Mouse (Mus musculus) myocyte (in vitro differentiated cells): ENCODE measurements around the gene Atxn2l.
A peak's percentile ranks its signal among the peaks of the same experiment; 100 is the strongest.

Experiments
- CEBPB ChIP-seq: IDR thresholded peaks from 2 replicates; pipeline ENCODE4 v1.6.1; 2011; ENCODE audit warnings: mild to moderate bottlenecking, moderate library complexity; ENCODE audit not compliant: poor library complexity, insufficient read depth, severe bottlenecking
- E2F4 ChIP-seq: IDR thresholded peaks from one replicate; pipeline ENCODE4 v1.6.1; 2011; ENCODE audit warnings: mild to moderate bottlenecking, control low read depth, moderate library complexity; ENCODE audit not compliant: insufficient read depth
- MAX ChIP-seq: IDR thresholded peaks from one replicate; pipeline ENCODE4 v1.6.1; 2011; ENCODE audit warnings: low read depth, mild to moderate bottlenecking, control low read depth
- MYOD1 ChIP-seq, 3 experiments: IDR thresholded peaks; one replicate each; pipeline ENCODE4 v1.6.1; 2011; ENCODE audit warnings: control low read depth in 2 of 3, low read depth in 2 of 3, mild to moderate bottlenecking in 2 of 3, moderate library complexity in 1 of 3; ENCODE audit not compliant: insufficient read length in 2 of 3, control insufficient read depth in 1 of 3
- MYOG ChIP-seq, 3 experiments: IDR thresholded peaks; one replicate each; pipeline ENCODE4 v1.6.1; 2011; ENCODE audit warnings: control low read depth in 2 of 3, low read depth in 2 of 3, mild to moderate bottlenecking in 2 of 3; ENCODE audit not compliant: insufficient read length in 2 of 3, control insufficient read depth in 1 of 3, insufficient read depth in 1 of 3
- POLR2A ChIP-seq: IDR thresholded peaks from one replicate; pipeline ENCODE4 v1.6.1; 2011; ENCODE audit warnings: low read depth, mild to moderate bottlenecking, control low read depth, moderate library complexity; ENCODE audit not compliant: insufficient read length
- POLR2AphosphoS2 ChIP-seq: IDR thresholded peaks from one replicate; pipeline ENCODE4 v1.6.1; 2011; ENCODE audit warnings: low read depth, control low read depth; ENCODE audit not compliant: insufficient read length
- REST ChIP-seq: IDR thresholded peaks from one replicate; pipeline ENCODE4 v1.6.1; 2011; ENCODE audit warnings: mild to moderate bottlenecking, control low read depth, moderate library complexity; ENCODE audit not compliant: insufficient read depth, insufficient read length
- SRF ChIP-seq: IDR thresholded peaks from one replicate; pipeline ENCODE4 v1.6.1; 2011; ENCODE audit warnings: low read depth; ENCODE audit not compliant: control insufficient read depth, insufficient read length
- TCF12 ChIP-seq: IDR thresholded peaks from one replicate; pipeline ENCODE4 v1.6.1; 2011; ENCODE audit warnings: mild to moderate bottlenecking, control low read depth; ENCODE audit not compliant: poor library complexity, insufficient read depth, severe bottlenecking
- USF1 ChIP-seq: IDR thresholded peaks from one replicate; pipeline ENCODE4 v1.6.1; 2011; ENCODE audit warnings: low read depth, mild to moderate bottlenecking, control low read depth, moderate library complexity

GRCm38 (mm10) chr7:126482392-126482871 lies 20.8 kb downstream of the Atxn2l start:
- TF ChIP-seq POLR2A, result peak; percentile 81
- peak in 1 of 3 experiments; percentile 8 for TF ChIP-seq MYOD1 (IDR thresholded peaks at IDR 0.05; ENCODE audit: control insufficient read depth in 1 of 3, insufficient read length in 2 of 3, low read depth in 2 of 3)
- no peak for TF ChIP-seq CEBPB
- no peak for TF ChIP-seq E2F4
- TF ChIP-seq POLR2AphosphoS2, result peak; percentile 67
- no peak for TF ChIP-seq USF1
- TF ChIP-seq MYOG (IDR thresholded peaks at IDR 0.05; ENCODE audit: control insufficient read depth in 1 of 3, insufficient read depth in 1 of 3, insufficient read length in 2 of 3, low read depth in 2 of 3), result no peak
- no peak for TF ChIP-seq TCF12
- no peak for TF ChIP-seq MAX
- TF ChIP-seq REST, result no peak
- TF ChIP-seq SRF, result no peak
